Mouse (Mus musculus) spleen, adult 12 weeks (tissue): ENCODE data around the gene Tex45.

ENCODE experiments used
- DNase-seq: peaks from one replicate; pipeline ENCODE4 v3.0.0; 2022; ENCODE audit warnings: low spot score

Tex45 gene

GRCm38 (mm10) chr8:3470562-3470961 lies at the start of gene Tex45:
TSS of gene Tex45 (plus strand) at chr8:3470862.
- DNase-seq: no peak

- DNase-seq: no peak
Observed at GRCm38 (mm10) chr8:3421507-3421906, 49.2 kb upstream of the Tex45 start.

GRCm38 (mm10) chr8:3425217-3425616 lies 45.4 kb upstream of the Tex45 start:
- DNase-seq: no peak

- no peak for DNase-seq
Observed at GRCm38 (mm10) chr8:3426211-3426610, 44.5 kb upstream of the Tex45 start.

- no peak for DNase-seq
Observed at GRCm38 (mm10) chr8:3428426-3428825, 42.2 kb upstream of the Tex45 start.

- DNase-seq: no peak
Observed at GRCm38 (mm10) chr8:3429966-3430365, 40.7 kb upstream of the Tex45 start.

GRCm38 (mm10) chr8:3431113-3431512 lies 39.5 kb upstream of the Tex45 start:
- DNase-seq: no peak

GRCm38 (mm10) chr8:3436492-3436891 lies 34.2 kb upstream of the Tex45 start:
- no peak for DNase-seq

- no peak for DNase-seq
Observed at GRCm38 (mm10) chr8:3439510-3439909, 31.2 kb upstream of the Tex45 start.

GRCm38 (mm10) chr8:3449226-3449625 lies 21.4 kb upstream of the Tex45 start:
- no peak for DNase-seq

GRCm38 (mm10) chr8:3450670-3451069 lies 20.0 kb upstream of the Tex45 start:
- DNase-seq: no peak

GRCm38 (mm10) chr8:3451992-3452391 lies 18.7 kb upstream of the Tex45 start:
- DNase-seq: no peak

GRCm38 (mm10) chr8:3463248-3463647 lies 7.4 kb upstream of the Tex45 start:
- no peak for DNase-seq

- peak; percentile 14 for DNase-seq
Observed at GRCm38 (mm10) chr8:3464309-3464708, 6.4 kb upstream of the Tex45 start.

GRCm38 (mm10) chr8:3467006-3467885 lies 3.4 kb upstream of the Tex45 start, which contains the start of gene Pex11g:
TSS of gene Pex11g (minus strand) at chr8:3467680.
- DNase-seq: peak; percentile 82

- no peak for DNase-seq
Observed at GRCm38 (mm10) chr8:3467886-3468545, 2.6 kb upstream of the Tex45 start.

GRCm38 (mm10) chr8:3468838-3469237 lies 1.8 kb upstream of the Tex45 start:
- DNase-seq: no peak

- no peak for DNase-seq
Observed at GRCm38 (mm10) chr8:3475715-3476429, 5.2 kb downstream of the Tex45 start.

- no peak for DNase-seq
Observed at GRCm38 (mm10) chr8:3480221-3480785, 9.6 kb downstream of the Tex45 start.

GRCm38 (mm10) chr8:3481605-3482004 lies 10.9 kb downstream of the Tex45 start:
- DNase-seq: no peak

GRCm38 (mm10) chr8:3482240-3482740 lies 11.6 kb downstream of the Tex45 start:
- no peak for DNase-seq

GRCm38 (mm10) chr8:3483546-3483945 lies 12.9 kb downstream of the Tex45 start:
- DNase-seq: no peak
